Mouse (Mus musculus) embryonic facial prominence, embryonic 12.5 days (tissue): ENCODE results near the gene Pou2f2. TPM values are rescaled to one million over a fixed set of nuclear protein-coding genes. Genes with fewer than 3 reads are reported as not detected.

Experiments used
- ATAC-seq: fragments of 200-750 bp; cut with Nextera tagmentation; 2 replicates; pipeline ENCODE4 v1.8.0; 2017; ENCODE audit not compliant: insufficient number of reproducible peaks, insufficient read depth, low FRiP score, low TSS enrichment
- H3K27ac ChIP-seq: fragments of 300-500 bp; sonication (generic); 2 replicates; pipeline ENCODE4 v1.5.1; 2016; ENCODE audit warnings: mild to moderate bottlenecking
- H3K27me3 ChIP-seq: fragments of 300-500 bp; sonication (generic); 2 replicates; pipeline ENCODE4 v1.6.1; 2016; ENCODE audit warnings: mild to moderate bottlenecking, moderate library complexity
- H3K36me3 ChIP-seq: fragments of 300-500 bp; sonication (generic); 2 replicates; pipeline ENCODE4 v1.6.1; 2016; ENCODE audit warnings: mild to moderate bottlenecking
- H3K4me1 ChIP-seq: fragments of 300-500 bp; sonication (generic); 2 replicates; pipeline ENCODE4 v1.6.1; 2016
- H3K4me2 ChIP-seq: fragments of 300-500 bp; sonication (generic); replicated peaks from 2 replicates; pipeline ENCODE4 v1.6.1; 2016; ENCODE audit warnings: mild to moderate bottlenecking, moderate library complexity
- H3K4me3 ChIP-seq: fragments of 300-500 bp; sonication (generic); 2 replicates; pipeline ENCODE4 v1.5.1; 2016; ENCODE audit warnings: mild to moderate bottlenecking
- H3K9ac ChIP-seq: fragments of 300-500 bp; sonication (generic); 2 replicates; pipeline ENCODE4 v1.6.1; 2016; ENCODE audit warnings: mild to moderate bottlenecking, moderate library complexity
- H3K9me3 ChIP-seq: fragments of 300-500 bp; sonication (generic); 2 replicates; pipeline ENCODE4 v1.6.1; 2016; ENCODE audit warnings: mild to moderate bottlenecking, moderate library complexity
- WGBS: fragments of 180-500 bp; shearing (Covaris S2); methylation state at CpG from one replicate; pipeline ENCODE4 v1.1.7; 2016; 5-methylcytosine and 5-hydroxymethylcytosine counted together
- polyA plus RNA-seq: library from polyadenylated mRNA; unstranded; fragments of >200 nt; fragmentation: Nextera tagmentation; extraction: Ambion mirVana; gene quantifications from 2 replicates; pipeline ENCODE4 v1.2.1, GENCODE M21; 2016

Gene Pou2f2
- polyA plus RNA-seq, 1 experiment from 2014 or later: 3.2 TPM

DNA sequence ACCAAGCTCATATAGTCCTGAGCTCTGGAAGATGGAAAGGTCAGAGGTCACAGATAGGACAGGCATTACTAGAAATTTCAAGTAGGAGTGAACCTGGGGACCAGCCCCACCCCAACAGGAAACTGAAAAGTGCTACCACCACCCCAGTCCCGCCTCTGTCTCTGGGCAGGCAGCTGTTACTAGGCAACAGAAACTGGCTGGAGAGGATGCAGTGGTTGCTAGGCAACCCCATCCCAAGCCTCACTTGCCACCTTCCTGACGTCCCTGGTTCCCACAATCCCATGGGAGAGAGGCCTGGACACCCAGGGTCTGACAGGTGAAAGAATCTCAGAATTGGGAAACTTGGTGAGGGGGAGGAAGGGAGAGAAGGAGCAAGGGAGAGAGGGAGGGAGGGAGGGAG lies 110.8 kb downstream of the Pou2f2 start:
- no peak overlapping the region for H3K4me2 ChIP-seq
- peaks cover 33% of the 10 kb centered on the region for H3K4me1 ChIP-seq
- 29% methylated on average over 2 of the region's 2 CpGs for WGBS
- no peak for ATAC-seq
- no peaks in the 10 kb centered on the region for H3K9me3 ChIP-seq
- no peak overlapping the region for H3K27ac ChIP-seq
- no peaks in the 10 kb centered on the region for H3K27me3 ChIP-seq
- peaks cover 48% of the 10 kb centered on the region for H3K36me3 ChIP-seq
- no peak overlapping the region for H3K9ac ChIP-seq
- no peak overlapping the region for H3K4me3 ChIP-seq

DNA sequence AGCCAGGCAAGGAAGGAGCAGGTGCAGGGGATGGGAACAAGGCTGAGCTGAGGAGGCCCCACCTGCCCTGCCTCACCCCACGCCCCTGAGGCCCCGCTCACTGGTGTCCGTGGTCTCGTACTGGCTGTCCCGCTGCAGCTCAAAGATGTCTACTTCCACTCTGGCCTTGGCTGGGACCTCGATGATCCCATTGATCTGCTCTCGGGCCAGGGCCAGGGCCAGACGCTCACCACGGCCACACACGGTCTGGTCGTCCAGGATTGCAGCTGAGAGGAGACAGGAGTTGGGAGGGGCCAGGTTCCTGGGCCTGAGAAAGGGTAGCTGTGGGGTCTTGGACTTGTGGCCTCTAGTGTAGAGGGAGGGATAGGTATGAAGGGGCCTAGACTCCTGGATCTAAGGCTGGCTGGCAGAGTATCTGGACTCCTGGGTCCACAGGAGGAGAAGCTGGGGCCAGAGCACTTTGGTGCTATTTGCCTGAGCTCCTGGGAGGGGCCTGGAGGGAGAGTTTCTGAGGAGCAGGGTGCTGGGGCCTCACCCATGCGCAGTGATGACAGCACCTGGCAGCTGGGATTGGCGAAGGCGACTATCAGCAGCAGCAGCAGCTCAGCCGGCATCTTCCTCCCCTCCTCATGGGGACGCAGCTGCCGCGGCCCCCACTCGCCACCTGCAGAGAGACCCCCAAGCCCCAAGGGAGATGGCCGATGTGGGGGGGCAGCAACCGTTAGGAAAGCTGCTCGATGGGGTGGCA lies 111.4 kb downstream of the Pou2f2 start:
- H3K36me3 ChIP-seq: peaks cover 54% of the 10 kb centered on the region
- no peak overlapping the region for H3K27ac ChIP-seq
- no peaks in the 10 kb centered on the region for H3K9me3 ChIP-seq
- no peaks in the 10 kb centered on the region for H3K27me3 ChIP-seq
- H3K4me2 ChIP-seq: no peak overlapping the region
- 88% methylated on average over 22 of the region's 22 CpGs for WGBS
- ATAC-seq: no peak
- H3K9ac ChIP-seq: no peak overlapping the region
- H3K4me1 ChIP-seq: peaks cover 27% of the 10 kb centered on the region
- H3K4me3 ChIP-seq: no peak overlapping the region

DNA sequence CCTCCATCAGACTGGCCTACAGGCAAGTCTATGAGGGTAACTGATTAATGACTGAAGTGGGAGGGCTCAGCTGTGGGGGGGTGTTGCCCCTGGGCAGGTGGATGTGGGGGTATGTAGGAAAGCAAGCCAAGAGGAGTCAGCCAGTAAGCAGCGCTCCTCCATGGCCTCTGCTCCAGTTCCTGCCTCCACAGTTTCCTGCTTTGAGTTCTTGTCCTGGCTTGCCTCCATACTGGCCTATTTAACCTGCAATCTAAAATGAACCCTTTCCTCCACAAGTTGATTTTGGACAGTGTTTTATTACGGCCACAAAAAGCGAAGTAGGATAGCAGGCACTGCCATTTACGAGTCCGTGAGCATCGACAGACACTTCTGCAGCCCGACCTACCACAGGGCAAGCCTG lies 112.2 kb downstream of the Pou2f2 start:
- Histone ChIP-seq H3K9ac (no peak overlapping the region), H3K27ac (no peak overlapping the region), H3K36me3 (peaks cover 62% of the 10 kb centered on the region), H3K4me2 (no peak overlapping the region), H3K9me3 (no peaks in the 10 kb centered on the region), H3K4me1 (peaks cover 26% of the 10 kb centered on the region), H3K27me3 (no peaks in the 10 kb centered on the region), H3K4me3 (no peak overlapping the region)
- WGBS: 88% methylated on average over 7 of the region's 7 CpGs
- no peak for ATAC-seq

DNA sequence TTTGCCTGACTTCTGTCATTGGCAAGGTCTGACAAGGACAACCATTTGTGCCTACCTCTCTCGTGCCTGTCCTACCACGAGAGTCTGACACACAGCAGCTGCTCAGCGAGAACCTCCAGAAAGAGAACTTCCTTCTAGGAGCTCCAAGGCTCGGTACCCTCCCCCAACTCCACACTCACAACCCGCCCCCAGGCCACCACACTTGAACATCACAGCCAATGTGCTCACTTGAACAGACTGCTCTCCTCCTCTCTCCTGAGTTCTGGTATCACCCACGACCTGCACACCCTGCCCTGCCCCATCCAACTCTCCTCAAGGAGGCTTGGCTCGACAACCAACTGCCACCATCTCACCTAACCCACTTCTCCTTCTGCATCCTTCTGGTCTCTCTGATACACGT lies 115.6 kb downstream of the Pou2f2 start:
- H3K9me3 ChIP-seq: no peaks in the 10 kb centered on the region
- no peaks in the 10 kb centered on the region for H3K4me1 ChIP-seq
- WGBS: 82% methylated on average over 8 of the region's 8 CpGs
- H3K36me3 ChIP-seq: peaks cover 86% of the 10 kb centered on the region
- H3K27ac ChIP-seq: no peak overlapping the region
- H3K27me3 ChIP-seq: no peaks in the 10 kb centered on the region
- H3K4me2 ChIP-seq: no peak overlapping the region
- no peak for ATAC-seq
- no peak overlapping the region for H3K4me3 ChIP-seq
- H3K9ac ChIP-seq: no peak overlapping the region

DNA sequence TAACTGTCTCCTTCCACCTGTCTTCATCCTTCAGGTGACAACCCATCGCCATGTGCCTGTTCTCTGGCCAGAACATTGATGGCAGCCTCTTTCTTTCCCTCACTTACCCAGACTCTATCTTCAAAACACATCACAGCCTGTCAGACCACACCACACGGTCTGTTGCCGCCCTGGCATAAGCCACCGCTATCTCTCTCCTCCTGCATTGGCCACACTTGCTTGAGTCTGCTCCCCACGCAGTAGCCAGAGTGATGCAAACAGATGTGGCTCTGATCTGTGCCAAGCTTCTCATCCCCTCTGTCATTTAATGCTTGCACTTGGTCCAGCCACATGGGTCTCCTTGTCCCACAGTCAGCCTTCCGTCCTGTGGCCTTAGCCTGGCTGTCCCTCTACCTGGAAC lies 116.2 kb downstream of the Pou2f2 start:
- no peak for ATAC-seq
- no peak overlapping the region for H3K4me2 ChIP-seq
- H3K9ac ChIP-seq: no peak overlapping the region
- H3K36me3 ChIP-seq: peaks cover 88% of the 10 kb centered on the region
- no peaks in the 10 kb centered on the region for H3K4me1 ChIP-seq
- H3K9me3 ChIP-seq: no peaks in the 10 kb centered on the region
- H3K27ac ChIP-seq: no peak overlapping the region
- no peak overlapping the region for H3K4me3 ChIP-seq
- 95% methylated on average over 6 of the region's 6 CpGs for WGBS
- no peaks in the 10 kb centered on the region for H3K27me3 ChIP-seq

DNA sequence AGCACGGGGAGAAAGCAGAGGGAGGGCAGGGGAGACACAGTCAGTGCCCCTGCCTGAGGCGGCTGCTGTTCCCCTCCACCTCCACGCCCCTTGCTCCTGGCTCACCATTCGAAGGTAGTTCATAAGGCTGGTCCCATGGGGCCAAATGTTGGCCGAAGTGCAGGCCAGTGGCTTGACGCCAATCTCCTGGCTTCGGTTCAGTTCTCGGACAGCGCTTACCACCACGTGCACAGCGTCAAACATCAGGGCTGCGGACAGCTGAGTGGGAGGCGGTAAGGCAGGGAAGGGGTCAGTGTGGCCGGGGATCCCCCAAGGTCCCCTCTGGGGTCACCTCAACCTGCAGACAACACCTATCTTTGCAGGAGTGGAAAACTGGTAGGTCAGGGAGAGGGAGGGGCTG lies 120.7 kb downstream of the Pou2f2 start:
- Histone ChIP-seq H3K36me3 (peaks cover 88% of the 10 kb centered on the region), H3K27me3 (no peaks in the 10 kb centered on the region), H3K4me2 (no peak overlapping the region), H3K4me1 (no peaks in the 10 kb centered on the region), H3K4me3 (no peak overlapping the region), H3K27ac (no peak overlapping the region), H3K9ac (no peak overlapping the region), H3K9me3 (no peaks in the 10 kb centered on the region)
- ATAC-seq: no peak
- WGBS: 90% methylated on average over 14 of the region's 14 CpGs

DNA sequence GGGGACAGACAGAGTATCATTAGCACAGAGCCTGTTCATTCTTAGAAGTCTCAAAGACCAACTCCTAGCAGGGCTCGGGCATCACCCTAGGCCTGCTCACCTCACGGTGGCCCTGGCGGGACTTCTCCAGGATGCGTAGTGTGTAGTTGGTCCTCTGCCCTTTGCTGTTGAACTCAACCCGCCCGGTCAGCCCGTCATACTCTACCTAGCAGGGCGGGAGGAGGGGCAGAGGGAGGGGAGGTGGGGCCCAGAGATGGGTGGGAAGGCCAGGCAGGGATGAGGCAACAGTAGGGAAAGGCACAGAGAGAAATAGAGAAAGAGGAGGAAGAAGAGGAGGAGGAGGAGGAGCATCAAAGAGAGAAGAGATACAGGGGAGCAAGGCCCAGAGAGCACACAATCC lies 121.1 kb downstream of the Pou2f2 start:
- Histone ChIP-seq H3K4me1 (no peaks in the 10 kb centered on the region), H3K27ac (no peak overlapping the region), H3K9ac (no peak overlapping the region), H3K36me3 (peaks cover 88% of the 10 kb centered on the region), H3K4me3 (no peak overlapping the region), H3K9me3 (no peaks in the 10 kb centered on the region), H3K4me2 (no peak overlapping the region), H3K27me3 (no peaks in the 10 kb centered on the region)
- ATAC-seq: no peak
- WGBS: 86% methylated on average over 8 of the region's 8 CpGs

DNA sequence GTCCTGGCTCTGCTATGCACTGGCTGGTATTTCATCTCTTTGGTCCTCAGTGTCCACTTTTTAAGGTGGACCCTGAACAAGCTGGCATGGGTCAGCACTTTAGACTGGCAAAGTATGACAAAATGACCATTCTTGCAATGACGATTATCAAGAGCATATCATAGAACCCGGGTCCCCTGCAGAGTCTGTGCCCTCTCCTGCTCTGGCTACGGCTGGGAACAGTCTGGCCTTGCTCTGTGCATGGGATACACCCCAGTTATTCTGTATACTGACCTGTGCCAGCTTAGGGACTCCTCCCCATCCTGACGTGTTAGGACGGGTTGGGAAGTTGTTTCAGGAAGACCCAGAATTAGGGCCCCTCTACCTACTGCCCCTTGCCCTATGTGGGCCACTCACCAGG lies 121.6 kb downstream of the Pou2f2 start:
- no peak overlapping the region for H3K9ac ChIP-seq
- H3K4me2 ChIP-seq: no peak overlapping the region
- no peak for ATAC-seq
- H3K9me3 ChIP-seq: no peaks in the 10 kb centered on the region
- H3K27ac ChIP-seq: no peak overlapping the region
- H3K36me3 ChIP-seq: peaks cover 85% of the 10 kb centered on the region
- WGBS: 91% methylated on average over 5 of the region's 5 CpGs
- no peaks in the 10 kb centered on the region for H3K27me3 ChIP-seq
- no peaks in the 10 kb centered on the region for H3K4me1 ChIP-seq
- no peak overlapping the region for H3K4me3 ChIP-seq

DNA sequence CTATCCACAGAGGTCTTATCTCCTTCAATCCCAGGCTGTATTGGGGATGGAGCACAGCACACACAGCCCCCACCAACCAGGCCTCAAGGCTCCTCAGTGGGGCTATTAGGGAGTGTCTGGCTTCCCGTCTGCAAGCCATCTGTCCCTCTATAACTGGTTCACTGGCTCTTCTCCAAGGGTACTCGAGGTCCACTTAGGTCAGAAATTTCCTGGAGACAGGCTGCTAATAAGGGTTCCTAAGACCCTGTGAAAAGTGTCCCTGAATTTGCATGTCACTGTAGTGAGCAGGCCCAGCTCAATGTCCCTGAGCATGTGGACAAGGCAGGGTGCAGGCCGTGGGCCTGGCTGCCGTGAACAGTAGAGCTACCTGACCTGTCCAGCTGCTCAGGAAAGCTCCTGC lies 122.6 kb downstream of the Pou2f2 start:
- no peak for ATAC-seq
- no peak overlapping the region for H3K4me3 ChIP-seq
- 78% methylated on average over 4 of the region's 4 CpGs for WGBS

DNA sequence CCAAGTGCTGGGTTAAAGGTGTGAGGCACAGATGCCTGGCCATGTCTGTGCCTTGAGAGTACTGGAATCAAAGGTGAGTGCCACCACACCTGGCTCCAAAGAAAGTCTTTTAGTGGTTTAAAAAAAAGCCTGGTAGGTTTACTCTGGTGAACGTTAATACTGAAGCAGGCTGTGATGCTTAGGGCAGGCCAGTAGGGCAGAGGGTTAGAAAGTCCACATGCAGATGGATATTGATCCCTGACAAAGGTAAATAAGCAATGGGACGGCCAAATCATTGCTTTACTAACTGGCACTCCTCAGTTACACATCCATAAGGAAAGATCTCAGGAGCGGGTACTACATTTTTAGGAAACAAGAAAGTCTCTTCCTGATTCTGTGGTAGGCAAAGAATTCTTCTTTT lies 126.9 kb downstream of the Pou2f2 start:
- WGBS: 87% methylated on average over 3 of the region's 3 CpGs
- Histone ChIP-seq H3K4me3 (no peak overlapping the region), H3K4me1 (no peaks in the 10 kb centered on the region), H3K36me3 (peaks cover 74% of the 10 kb centered on the region), H3K27ac (no peak overlapping the region), H3K9me3 (no peaks in the 10 kb centered on the region), H3K4me2 (no peak overlapping the region), H3K27me3 (no peaks in the 10 kb centered on the region), H3K9ac (no peak overlapping the region)
- no peak for ATAC-seq

More for the DNA sequence above, 122.6 kb downstream of the Pou2f2 start:
- Histone ChIP-seq H3K4me1 (no peaks in the 10 kb centered on the region), H3K4me2 (no peak overlapping the region), H3K27ac (no peak overlapping the region), H3K27me3 (no peaks in the 10 kb centered on the region), H3K36me3 (peaks cover 78% of the 10 kb centered on the region), H3K9me3 (no peaks in the 10 kb centered on the region), H3K9ac (no peak overlapping the region)

DNA sequence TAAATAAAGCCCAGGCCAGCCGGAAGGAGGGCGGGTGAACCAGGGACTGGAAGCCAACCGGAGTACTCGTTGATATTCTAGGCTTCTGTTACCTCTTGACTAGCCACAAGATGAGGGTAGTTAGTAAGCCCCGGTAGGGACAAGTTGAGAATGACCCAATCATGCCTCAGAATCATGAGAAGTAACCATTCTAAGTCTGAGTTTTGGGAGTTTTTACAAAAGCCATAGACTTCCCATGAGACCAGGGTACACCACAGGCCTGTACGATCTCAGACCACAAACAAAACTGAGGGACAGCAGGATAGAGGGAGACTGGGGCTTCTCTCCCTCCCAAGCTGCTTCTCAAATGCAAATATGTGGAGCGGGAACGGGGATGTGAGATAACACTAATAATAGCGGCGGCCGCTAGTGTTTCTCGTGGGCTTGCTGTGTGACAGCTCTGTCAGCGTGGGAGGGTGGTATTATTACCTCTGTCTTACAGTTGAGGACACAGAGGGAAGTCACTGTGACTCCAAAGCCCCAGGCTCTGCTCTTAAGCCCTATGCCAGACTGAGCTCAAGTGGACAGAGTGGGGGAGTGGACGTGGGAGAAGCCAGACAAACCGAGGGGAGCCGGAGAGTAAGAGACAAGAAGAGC lies 130.1 kb downstream of the Pou2f2 start:
- Histone ChIP-seq H3K9me3 (no peaks in the 10 kb centered on the region), H3K36me3 (peaks cover 72% of the 10 kb centered on the region), H3K4me2 (no peak overlapping the region), H3K27ac (no peak overlapping the region), H3K4me1 (no peaks in the 10 kb centered on the region), H3K27me3 (no peaks in the 10 kb centered on the region), H3K4me3 (no peak overlapping the region), H3K9ac (no peak overlapping the region)
- no peak for ATAC-seq
- 87% methylated on average over 16 of the region's 16 CpGs for WGBS

DNA sequence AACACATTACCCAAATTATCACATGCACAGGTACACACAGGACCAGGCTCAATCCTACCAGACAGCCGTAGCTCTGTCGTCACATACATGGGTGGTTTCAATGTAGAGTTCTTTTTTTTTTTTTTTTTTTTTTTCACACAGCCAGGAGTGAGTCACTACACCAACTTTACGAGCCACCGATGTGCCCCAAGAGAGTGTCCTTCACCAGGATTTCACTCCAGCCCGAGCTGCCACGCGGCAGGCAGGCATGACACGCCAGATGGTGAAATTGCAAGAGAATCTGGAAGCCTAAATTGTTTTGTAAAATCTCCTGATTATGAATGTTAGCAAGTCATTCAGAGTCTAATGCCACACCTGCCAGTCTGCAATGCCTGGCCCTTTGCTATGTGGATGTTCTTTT lies 132.2 kb downstream of the Pou2f2 start:
- no peak overlapping the region for H3K4me2 ChIP-seq
- no peak overlapping the region for H3K27ac ChIP-seq
- peaks cover 82% of the 10 kb centered on the region for H3K36me3 ChIP-seq
- no peak overlapping the region for H3K9ac ChIP-seq
- 93% methylated on average over 8 of the region's 8 CpGs for WGBS
- H3K9me3 ChIP-seq: no peaks in the 10 kb centered on the region
- no peaks in the 10 kb centered on the region for H3K4me1 ChIP-seq
- no peaks in the 10 kb centered on the region for H3K27me3 ChIP-seq
- no peak for ATAC-seq
- no peak overlapping the region for H3K4me3 ChIP-seq
